Mouse (Mus musculus) CH12.LX (cell line): ENCODE measurements around the gene Cfap161. TPM values are rescaled to one million over a fixed set of nuclear protein-coding genes. Genes with fewer than 3 reads are reported as not detected.

Experiments used
- DNase-seq: peaks from one replicate; pipeline ENCODE4 v3.0.0-alpha.2; 2013; ENCODE audit errors: extremely low read depth
- H3K27ac ChIP-seq: 2 replicates; pipeline ENCODE4 v1.5.1; 2012; ENCODE audit warnings: low read depth, mild to moderate bottlenecking, control low read depth, moderate library complexity; ENCODE audit not compliant: insufficient read depth
- H3K27me3 ChIP-seq: replicated peaks from 2 replicates; pipeline ENCODE3; 2012; ENCODE audit warnings: inconsistent platforms
- H3K36me3 ChIP-seq, 2 experiments: replicated peaks in 1 of 2; 2 replicates each; pipeline versions ENCODE3 to v1.6.1; 2012; ENCODE audit warnings: inconsistent platforms in 1 of 2, low read length in 1 of 2, mild to moderate bottlenecking in 1 of 2, mixed read lengths in 1 of 2, moderate library complexity in 1 of 2; ENCODE audit not compliant: control insufficient read depth in 1 of 2, insufficient read depth in 1 of 2
- H3K4me1 ChIP-seq, 2 experiments: 2 replicates each; pipeline ENCODE4 v1.6.1; 2012; ENCODE audit warnings: inconsistent platforms in 1 of 2, moderate library complexity in 1 of 2; ENCODE audit not compliant: insufficient read depth in 2 of 2, control insufficient read depth in 1 of 2
- H3K4me2 ChIP-seq: 2 replicates; pipeline ENCODE4 v1.6.1; 2012; ENCODE audit warnings: low read depth, mild to moderate bottlenecking, control low read depth; ENCODE audit not compliant: poor library complexity, insufficient read depth, severe bottlenecking
- H3K4me3 ChIP-seq, 3 experiments: fragments of 150-350 bp in 1 of 3; sonication (generic) in 1 of 3; replicated peaks in 1 of 3; 2 replicates each; pipeline versions ENCODE3 to v1.5.1; 2011 to 2012; ENCODE audit warnings: low read depth in 2 of 3, low read length in 2 of 3, mild to moderate bottlenecking in 2 of 3, moderate library complexity in 2 of 3, control low read depth in 1 of 3, improper control_type of control experiment in 1 of 3, inconsistent platforms in 1 of 3, mixed read lengths in 1 of 3; ENCODE audit not compliant: poor library complexity in 1 of 3
- H3K79me2 ChIP-seq: replicated peaks from 2 replicates; pipeline ENCODE4 v1.6.1; 2012; ENCODE audit warnings: mild to moderate bottlenecking, moderate library complexity; ENCODE audit not compliant: control insufficient read depth, poor library complexity, insufficient read depth, severe bottlenecking; ENCODE audit errors: extremely low read depth
- H3K9ac ChIP-seq: 2 replicates; pipeline ENCODE4 v1.6.1; 2012; ENCODE audit warnings: low read depth, mild to moderate bottlenecking, control low read depth, moderate library complexity; ENCODE audit not compliant: insufficient read depth
- H3K9me3 ChIP-seq: replicated peaks from 2 replicates; pipeline ENCODE3; 2012; ENCODE audit warnings: low read length, inconsistent platforms, mixed read lengths
- BHLHE40 ChIP-seq: IDR thresholded peaks from 2 replicates; pipeline ENCODE4 v1.6.1; 2011; ENCODE audit warnings: mild to moderate bottlenecking, low read depth, low read length, improper control_type of control experiment
- CHD1 ChIP-seq: IDR thresholded peaks from 2 replicates; pipeline ENCODE4 v1.6.1; 2012; ENCODE audit warnings: low read depth, low read length, improper control_type of control experiment, inconsistent platforms
- CHD2 ChIP-seq: IDR thresholded peaks from 2 replicates; pipeline ENCODE4 v1.6.1; 2011; ENCODE audit warnings: low read length, improper control_type of control experiment
- E2F4 ChIP-seq: IDR thresholded peaks from 2 replicates; pipeline ENCODE4 v1.6.1; 2011; ENCODE audit warnings: low read depth, low read length, improper control_type of control experiment; ENCODE audit not compliant: insufficient replicate concordance
- ETS1 ChIP-seq: conservative IDR thresholded peaks from 2 replicates; pipeline ENCODE4 v1.6.1; 2012; ENCODE audit warnings: low read depth, mild to moderate bottlenecking, inconsistent platforms, low read length, improper control_type of control experiment, moderate library complexity
- HCFC1 ChIP-seq: IDR thresholded peaks from 2 replicates; pipeline ENCODE4 v1.6.1; 2012; ENCODE audit warnings: low read depth, mild to moderate bottlenecking, inconsistent platforms, low read length, improper control_type of control experiment
- IRF4 ChIP-seq: IDR thresholded peaks from 2 replicates; pipeline ENCODE4 v1.6.1; 2014; ENCODE audit warnings: low read depth, mild to moderate bottlenecking, inconsistent platforms, low read length, improper control_type of control experiment
- JUN ChIP-seq: IDR thresholded peaks from 2 replicates; pipeline ENCODE4 v1.6.1; 2011; ENCODE audit warnings: low read depth, mild to moderate bottlenecking, low read length, improper control_type of control experiment, moderate library complexity; ENCODE audit not compliant: insufficient read depth
- MAX ChIP-seq: IDR thresholded peaks from 2 replicates; pipeline ENCODE4 v1.6.1; 2011; ENCODE audit warnings: low read length, improper control_type of control experiment
- MEF2A ChIP-seq: IDR thresholded peaks from 2 replicates; pipeline ENCODE4 v1.6.1; 2014; ENCODE audit warnings: low read depth, mild to moderate bottlenecking, inconsistent platforms, low read length, improper control_type of control experiment, borderline replicate concordance
- MXI1 ChIP-seq: IDR thresholded peaks from 2 replicates; pipeline ENCODE4 v1.6.1; 2011; ENCODE audit warnings: mild to moderate bottlenecking, low read depth, low read length, improper control_type of control experiment
- MYC ChIP-seq: IDR thresholded peaks from 2 replicates; pipeline ENCODE4 v1.6.1; 2011; ENCODE audit warnings: low read depth, mild to moderate bottlenecking, improper control_type of control experiment, low read length
- NELFE ChIP-seq: IDR thresholded peaks from 2 replicates; pipeline ENCODE4 v1.6.1; 2011; ENCODE audit warnings: low read depth, low read length, improper control_type of control experiment
- PAX5 ChIP-seq: IDR thresholded peaks from 2 replicates; pipeline ENCODE4 v1.6.1; 2012; ENCODE audit warnings: low read length, inconsistent platforms, mixed read lengths
- POLR2A ChIP-seq: IDR thresholded peaks from 2 replicates; pipeline ENCODE4 v1.6.1; 2011; ENCODE audit warnings: low read depth, mild to moderate bottlenecking, improper control_type of control experiment, low read length
- RAD21 ChIP-seq: IDR thresholded peaks from 2 replicates; pipeline ENCODE4 v1.6.1; 2011; ENCODE audit warnings: low read depth, mild to moderate bottlenecking, low read length, improper control_type of control experiment, moderate library complexity
- RCOR1 ChIP-seq: conservative IDR thresholded peaks from 2 replicates; pipeline ENCODE4 v1.6.1; 2012; ENCODE audit warnings: low read depth, mild to moderate bottlenecking, inconsistent platforms, low read length, improper control_type of control experiment
- SIN3A ChIP-seq: IDR thresholded peaks from 2 replicates; pipeline ENCODE4 v1.6.1; 2012; ENCODE audit warnings: low read length, improper control_type of control experiment, inconsistent platforms
- TBP ChIP-seq: conservative IDR thresholded peaks from 2 replicates; pipeline ENCODE4 v1.6.1; 2011; ENCODE audit warnings: low read depth, low read length, improper control_type of control experiment
- TCF12 ChIP-seq: IDR thresholded peaks from 2 replicates; pipeline ENCODE4 v1.6.1; 2014; ENCODE audit warnings: low read depth, mild to moderate bottlenecking, inconsistent platforms, low read length, improper control_type of control experiment
- USF1 ChIP-seq: IDR thresholded peaks from 2 replicates; pipeline ENCODE4 v1.6.1; 2014; ENCODE audit warnings: low read depth, mild to moderate bottlenecking, inconsistent platforms, low read length, improper control_type of control experiment
- USF2 ChIP-seq: conservative IDR thresholded peaks from 2 replicates; pipeline ENCODE4 v1.6.1; 2011; ENCODE audit warnings: low read depth, low read length, improper control_type of control experiment
- ZC3H11A ChIP-seq: IDR thresholded peaks from 2 replicates; pipeline ENCODE4 v1.6.1; 2012; ENCODE audit warnings: low read depth, mild to moderate bottlenecking, inconsistent platforms, low read length, improper control_type of control experiment
- ZNF384 ChIP-seq: IDR thresholded peaks from 2 replicates; pipeline ENCODE4 v1.6.1; 2012; ENCODE audit warnings: low read depth, low read length, improper control_type of control experiment, inconsistent platforms
- dilution Hi-C: fragments of 300-500 bp; cut with MboI; formaldehyde crosslinking; loops from 2 replicates; pipeline ENCODE4 v1.14.3; 2020; ENCODE audit warnings: low sequenced_read_pairs; ENCODE audit not compliant: extremely low pct_unique_long_range_greater_than_20kb, extremely low pct_ligation_motif_present
- in situ Hi-C: fragments of 300-500 bp; cut with MboI; formaldehyde crosslinking; loops from 3 replicates; pipeline ENCODE4 v1.14.3; 2019; ENCODE audit warnings: low sequenced_read_pairs, low pct_ligation_motif_present, low pct_unique_long_range_greater_than_20kb, mixed read lengths
- polyA plus RNA-seq: library from polyadenylated mRNA; unstranded; fragments of >175 nt; gene quantifications from 2 replicates; pipeline ENCODE4 v1.2.1, GENCODE M21; 2012; ENCODE audit warnings: low read depth; ENCODE audit not compliant: insufficient read length
- total RNA-seq, 2 experiments: library from RNA; depleted of rRNA; stranded (reverse); fragments of 300-350 nt in 1 of 2; fragments of >200 nt in 1 of 2; gene quantifications; 2 replicates each; pipeline ENCODE4 v1.2.3; 2012 to 2014

Cfap161 gene
- total and polyA plus RNA-seq, 3 experiments, result 0.08 to 0.42 (median 0.17) TPM

DNA sequence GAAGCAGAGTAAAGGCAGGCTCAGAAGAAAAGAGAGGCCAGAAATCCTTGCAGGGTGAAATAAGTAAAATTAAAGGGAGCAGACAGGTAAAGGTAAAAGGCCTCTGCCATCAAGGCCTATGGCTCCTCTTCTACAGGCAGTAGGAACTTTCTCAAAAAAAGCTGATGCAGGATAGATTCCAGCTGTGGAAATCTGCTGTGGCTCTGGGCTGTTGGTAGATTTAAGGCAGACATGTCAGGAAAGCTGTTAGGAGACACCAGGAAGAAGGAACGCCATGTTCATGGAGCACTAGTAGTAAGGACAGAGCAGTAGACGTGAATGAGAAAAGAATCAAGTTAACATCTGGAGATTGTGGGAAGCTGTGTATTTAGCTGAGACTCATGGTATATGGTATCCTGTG, 5.4 kb upstream of the Cfap161 start:
- no peaks in the 10 kb centered on the region for H3K9me3 ChIP-seq
- H3K4me1 ChIP-seq, result peaks cover 7 to 31% of the 10 kb centered on the region in 2 experiments; a peak in 3 of 4 replicates
- H3K27ac ChIP-seq, result no peak overlapping the region
- H3K79me2 ChIP-seq, result no peaks in the 10 kb centered on the region
- no peak for DNase-seq
- dilution Hi-C loops, result no loop called here
- TF ChIP-seq RCOR1 (no peak), RAD21 (no peak), USF1 (no peak), MAX (no peak), ZC3H11A (no peak), PAX5 (no peak), POLR2A (no peak), ZNF384 (no peak), MEF2A (no peak), JUN (no peak)
- no peak overlapping the region for H3K9ac ChIP-seq
- H3K4me2 ChIP-seq, result no peak overlapping the region
- no peaks in the 10 kb centered on the region for H3K36me3 ChIP-seq
- in situ Hi-C loops, result no loop called here
- no peaks in the 10 kb centered on the region for H3K27me3 ChIP-seq
- H3K4me3 ChIP-seq, result no peak overlapping the region

DNA sequence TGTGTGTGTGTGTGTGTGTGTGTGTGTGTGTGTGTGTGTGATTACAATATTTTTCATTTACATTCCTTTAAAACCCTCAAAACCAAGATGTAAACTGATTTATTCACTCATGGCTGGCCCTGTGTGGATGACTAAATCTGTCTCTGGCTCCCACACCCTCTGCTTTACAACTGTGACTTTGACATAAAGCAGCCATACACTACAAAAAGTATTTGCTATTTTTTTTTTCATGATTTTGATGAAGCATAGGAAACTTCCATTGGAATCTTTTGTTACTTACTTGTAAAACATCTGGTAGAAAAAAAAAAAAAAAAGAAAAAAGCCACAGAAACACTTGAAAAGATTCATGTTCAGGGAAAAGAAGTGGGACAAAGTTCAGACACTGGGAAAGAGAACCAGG, 3.3 kb upstream of the Cfap161 start:
- H3K9me3 ChIP-seq, result no peaks in the 10 kb centered on the region
- H3K27ac ChIP-seq, result no peak overlapping the region
- H3K27me3 ChIP-seq, result no peaks in the 10 kb centered on the region
- no peak for DNase-seq
- H3K9ac ChIP-seq, result no peak overlapping the region
- peaks cover 8 to 24% of the 10 kb centered on the region in 2 experiments for H3K4me1 ChIP-seq
- no peak overlapping the region for H3K4me3 ChIP-seq
- in situ Hi-C loops, result no loop called here
- TF ChIP-seq IRF4, result no peak
- TF ChIP-seq ZC3H11A, result no peak
- TF ChIP-seq CHD2, result no peak
- TF ChIP-seq MEF2A, result no peak
- no peak for TF ChIP-seq BHLHE40
- TF ChIP-seq NELFE, result no peak
- TF ChIP-seq HCFC1, result no peak
- no peak for TF ChIP-seq CHD1
- no peak for TF ChIP-seq E2F4
- no peak for TF ChIP-seq USF1
- no peak for TF ChIP-seq USF2
- TF ChIP-seq MYC, result no peak
- no peak for TF ChIP-seq RAD21
- TF ChIP-seq ETS1, result no peak
- no peak for TF ChIP-seq TBP
- TF ChIP-seq MXI1, result no peak
- no peak for TF ChIP-seq SIN3A
- no peak for TF ChIP-seq TCF12
- TF ChIP-seq, all 38 proteins: peak for 0
- H3K79me2 ChIP-seq, result no peaks in the 10 kb centered on the region
- dilution Hi-C loops, result no loop called here
- H3K36me3 ChIP-seq, result no peaks in the 10 kb centered on the region
- no peak overlapping the region for H3K4me2 ChIP-seq
